Mouse (Mus musculus) forebrain, embryonic 14.5 days (tissue): ENCODE results near the gene Kansl3. TPM values are rescaled to one million over a fixed set of nuclear protein-coding genes. Genes with fewer than 3 reads are reported as not detected.

ENCODE experiments used
- ATAC-seq: fragments of 200-750 bp; cut with Nextera tagmentation; 2 replicates; pipeline ENCODE4 v1.8.0; 2017; ENCODE audit warnings: mild to moderate bottlenecking, moderate library complexity
- DNase-seq: peaks from one replicate; pipeline ENCODE4 v3.0.0-alpha.2; 2015; ENCODE audit warnings: low spot score
- H3K27ac ChIP-seq: fragments of 300-500 bp; sonication (generic); 2 replicates; pipeline ENCODE4 v1.5.1; 2014; ENCODE audit warnings: low read depth, mild to moderate bottlenecking, control low read depth, low read length, moderate library complexity
- H3K27me3 ChIP-seq: fragments of 300-500 bp; sonication (generic); replicated peaks from 2 replicates; pipeline ENCODE4 v1.6.1; 2014; ENCODE audit warnings: low read length, control low read depth, mixed read lengths; ENCODE audit not compliant: control insufficient read depth, insufficient read depth
- H3K36me3 ChIP-seq: fragments of 300-500 bp; sonication (generic); 2 replicates; pipeline ENCODE4 v1.6.1; 2014; ENCODE audit warnings: low read length, control low read depth; ENCODE audit not compliant: control insufficient read depth, insufficient read depth
- H3K4me1 ChIP-seq: fragments of 300-500 bp; sonication (generic); 2 replicates; pipeline ENCODE4 v1.6.1; 2014; ENCODE audit warnings: antibody characterized with exemption, low read length, control low read depth; ENCODE audit not compliant: control insufficient read depth, insufficient read depth
- H3K4me2 ChIP-seq: fragments of 300-500 bp; sonication (generic); 2 replicates; pipeline ENCODE4 v1.6.1; 2014; ENCODE audit warnings: mild to moderate bottlenecking, control low read depth, low read length
- H3K4me3 ChIP-seq: fragments of 300-500 bp; sonication (generic); 2 replicates; pipeline ENCODE4 v1.5.1; 2014; ENCODE audit warnings: low read depth, low read length, control low read depth
- H3K9ac ChIP-seq: fragments of 300-500 bp; sonication (generic); 2 replicates; pipeline ENCODE4 v1.6.1; 2014; ENCODE audit warnings: mild to moderate bottlenecking, low read length, control low read depth, moderate library complexity
- H3K9me3 ChIP-seq: fragments of 300-500 bp; sonication (generic); replicated peaks from 2 replicates; pipeline ENCODE4 v1.6.1; 2016; ENCODE audit warnings: low read length, control low read depth, mixed read lengths; ENCODE audit not compliant: control insufficient read depth
- WGBS: fragments of 180-500 bp; shearing (Covaris S2); extraction: QIAGEN DNeasy Blood & Tissue Kit; methylation state at CpG from one replicate; pipeline ENCODE4 v1.1.7; 2014; 5-methylcytosine and 5-hydroxymethylcytosine counted together
- polyA plus RNA-seq: library from polyadenylated mRNA; unstranded; fragments of >200 nt; fragmentation: Nextera tagmentation; extraction: Ambion mirVana; gene quantifications from 2 replicates; pipeline ENCODE4 v1.2.1, GENCODE M21; 2014

The Kansl3 gene
- 18.3 and 26.7 TPM in 2 replicates for polyA plus RNA-seq

GRCm38 (mm10) chr1:36368969-36369645 is at the start of gene Kansl3:
TSS of gene Kansl3 (minus strand) at chr1:36369181.
- peak within 1 kb of the TSS; percentile 90 for H3K4me3 ChIP-seq
- H3K9ac ChIP-seq, result peak within 1 kb of the TSS; percentile 94
- peak; percentile 93 for DNase-seq
- peaks cover 11% of the 10 kb centered on the region for H3K4me1 ChIP-seq
- peaks cover 21% of the 10 kb centered on the region for H3K36me3 ChIP-seq
- peak within 1 kb of the TSS; percentile 33; the same call in 1 of the 2 replicates for H3K27ac ChIP-seq
- 4% methylated on average over 61 of the region's 61 CpGs for WGBS
- peak within 1 kb of the TSS; percentile 80 for H3K4me2 ChIP-seq
- peak; percentile 89 for ATAC-seq
- H3K9me3 ChIP-seq, result no peaks in the 10 kb centered on the region
- no peaks in the 10 kb centered on the region for H3K27me3 ChIP-seq

DNA sequence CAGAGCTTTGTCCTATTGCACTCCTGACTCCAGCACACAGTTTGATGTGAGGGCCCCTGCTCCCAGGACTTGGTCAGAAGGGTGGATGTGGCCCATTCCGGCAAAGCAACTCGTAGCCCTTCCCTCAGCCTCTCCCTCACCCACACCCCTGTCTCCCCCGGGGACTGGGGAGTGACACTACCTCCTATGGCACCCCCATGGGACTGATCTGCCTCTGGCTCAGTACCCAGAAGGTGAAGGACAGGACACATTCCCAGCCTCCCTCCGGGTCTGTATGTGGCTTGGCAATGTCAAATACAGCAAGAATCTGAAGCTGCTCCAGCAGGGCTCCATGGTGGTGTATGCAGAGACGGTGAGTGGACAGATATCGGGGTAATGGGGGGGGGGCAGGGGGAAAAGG is 35.5 kb upstream of the Kansl3 start:
- H3K36me3 ChIP-seq, result no peaks in the 10 kb centered on the region
- H3K9ac ChIP-seq, result no peak overlapping the region
- H3K9me3 ChIP-seq, result no peaks in the 10 kb centered on the region
- DNase-seq (no peak), ATAC-seq (no peak)
- no peak overlapping the region for H3K4me3 ChIP-seq
- H3K27ac ChIP-seq, result no peak overlapping the region
- no peak overlapping the region for H3K4me2 ChIP-seq
- WGBS, result 89% methylated on average over 6 of the region's 6 CpGs
- H3K4me1 ChIP-seq, result peaks cover 17% of the 10 kb centered on the region
- no peaks in the 10 kb centered on the region for H3K27me3 ChIP-seq

GRCm38 (mm10) chr1:36401509-36401908 is 32.5 kb upstream of the Kansl3 start:
- no peaks in the 10 kb centered on the region for H3K27me3 ChIP-seq
- no peak overlapping the region for H3K4me2 ChIP-seq
- no peak overlapping the region for H3K9ac ChIP-seq
- H3K27ac ChIP-seq, result peak overlapping the region; percentile 66; the same call in 1 of the 2 replicates
- H3K4me1 ChIP-seq, result peaks cover 17% of the 10 kb centered on the region
- H3K4me3 ChIP-seq, result no peak overlapping the region
- no peaks in the 10 kb centered on the region for H3K36me3 ChIP-seq
- WGBS, result 20% methylated on average over 4 of the region's 4 CpGs
- peak; percentile 88 for DNase-seq
- H3K9me3 ChIP-seq, result no peaks in the 10 kb centered on the region
- ATAC-seq, result peak; percentile 86

- WGBS, result 30% methylated on average over 6 of the region's 6 CpGs
- Histone ChIP-seq H3K27ac (no peak overlapping the region), H3K4me2 (no peak overlapping the region), H3K4me1 (peaks cover 13% of the 10 kb centered on the region), H3K9me3 (no peaks in the 10 kb centered on the region), H3K9ac (no peak overlapping the region), H3K4me3 (no peak overlapping the region), H3K27me3 (no peaks in the 10 kb centered on the region), H3K36me3 (no peaks in the 10 kb centered on the region)
- DNase-seq (no peak), ATAC-seq (no peak)
These were observed 28.1 kb upstream of the Kansl3 start for GRCm38 (mm10) chr1:36397041-36397440.

DNA sequence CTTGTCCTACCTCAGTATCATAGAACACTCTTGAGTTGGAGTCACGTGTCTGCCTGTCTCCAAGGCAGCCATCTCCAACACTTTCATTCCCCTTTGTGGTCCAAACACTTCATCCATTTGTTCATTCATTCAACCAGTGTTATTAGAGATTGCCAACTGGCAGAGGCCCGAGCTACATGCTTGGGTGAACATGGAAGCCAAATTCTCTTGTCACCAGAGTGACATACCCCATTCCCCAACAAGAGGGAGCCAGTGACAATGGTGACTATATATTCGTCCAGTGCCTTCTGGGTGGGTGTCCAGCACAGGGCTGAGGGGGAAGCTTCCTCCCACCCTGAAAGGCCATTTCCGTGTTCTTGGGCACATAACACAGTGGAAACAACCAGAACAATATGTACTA is 10.6 kb upstream of the Kansl3 start:
- no peak overlapping the region for H3K4me3 ChIP-seq
- WGBS, result 69% methylated on average over 4 of the region's 4 CpGs
- no peak overlapping the region for H3K9ac ChIP-seq
- no peaks in the 10 kb centered on the region for H3K4me1 ChIP-seq
- DNase-seq (no peak), ATAC-seq (no peak)
- no peaks in the 10 kb centered on the region for H3K27me3 ChIP-seq
- no peak overlapping the region for H3K27ac ChIP-seq
- no peaks in the 10 kb centered on the region for H3K36me3 ChIP-seq
- H3K9me3 ChIP-seq, result no peaks in the 10 kb centered on the region
- H3K4me2 ChIP-seq, result no peak overlapping the region

DNA sequence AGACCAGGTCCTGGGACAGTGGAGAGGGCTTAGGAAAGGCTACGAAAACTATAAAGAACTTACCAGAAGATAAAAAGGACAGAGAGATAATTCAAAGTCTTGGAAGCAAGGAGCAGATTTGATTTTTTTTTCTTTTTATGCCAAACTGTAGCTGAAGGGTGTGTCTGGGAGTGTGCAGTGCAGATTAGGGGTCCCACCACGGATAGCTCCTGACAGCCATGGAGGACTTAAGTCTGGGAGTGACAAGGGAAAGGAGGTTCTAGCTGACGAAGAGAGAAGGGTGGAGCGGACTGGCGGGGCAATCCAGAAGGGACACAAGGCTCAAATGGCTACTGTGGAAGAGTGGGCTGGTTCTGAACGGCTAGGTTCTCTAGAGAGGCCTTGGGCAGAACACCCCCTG is 9.9 kb upstream of the Kansl3 start:
- no peak overlapping the region for H3K9ac ChIP-seq
- no peak for DNase-seq
- no peak overlapping the region for H3K27ac ChIP-seq
- no peaks in the 10 kb centered on the region for H3K9me3 ChIP-seq
- no peak overlapping the region for H3K4me3 ChIP-seq
- H3K4me1 ChIP-seq, result no peaks in the 10 kb centered on the region
- no peak for ATAC-seq
- no peaks in the 10 kb centered on the region for H3K36me3 ChIP-seq
- WGBS, result 82% methylated on average over 6 of the region's 6 CpGs
- H3K4me2 ChIP-seq, result no peak overlapping the region
- H3K27me3 ChIP-seq, result no peaks in the 10 kb centered on the region

- no peaks in the 10 kb centered on the region for H3K27me3 ChIP-seq
- no peaks in the 10 kb centered on the region for H3K9me3 ChIP-seq
- H3K4me1 ChIP-seq, result peaks cover 10% of the 10 kb centered on the region
- no peak within 1 kb of the TSS for H3K27ac ChIP-seq
- H3K4me2 ChIP-seq, result no peak within 1 kb of the TSS
- no peak within 1 kb of the TSS for H3K4me3 ChIP-seq
- WGBS, result 81% methylated on average over 10 of the region's 10 CpGs
- no peaks in the 10 kb centered on the region for H3K36me3 ChIP-seq
- DNase-seq, result no peak
- no peak for ATAC-seq
- H3K9ac ChIP-seq, result no peak within 1 kb of the TSS
These were observed 3.2 kb upstream of the Kansl3 start, which contains the start of gene Fer1l5 for GRCm38 (mm10) chr1:36371934-36372845. TSS of gene Fer1l5 (plus strand) at chr1:36372291.

- Histone ChIP-seq H3K9me3 (no peaks in the 10 kb centered on the region), H3K4me3 (no peak overlapping the region), H3K9ac (no peak overlapping the region), H3K27me3 (no peaks in the 10 kb centered on the region), H3K4me1 (peaks cover 11% of the 10 kb centered on the region), H3K4me2 (no peak overlapping the region), H3K27ac (no peak overlapping the region), H3K36me3 (peaks cover 8% of the 10 kb centered on the region; the same call in 1 of the 2 replicates)
- ATAC-seq (no peak), DNase-seq (no peak)
- WGBS, result 82% methylated on average over 6 of the region's 6 CpGs
These were observed 1.9 kb upstream of the Kansl3 start for GRCm38 (mm10) chr1:36370918-36371317.
